Mouse (Mus musculus) testis, adult 2 months (tissue): ENCODE data around the gene Cited2. TPM values are rescaled to one million over a fixed set of nuclear protein-coding genes. Genes with fewer than 3 reads are reported as not detected.

Experiments
- H3K27ac ChIP-seq: fragments of 200-500 bp; 2 replicates; pipeline ENCODE4 v1.5.1; 2012; ENCODE audit warnings: low read depth, low read length; ENCODE audit not compliant: control insufficient read depth, insufficient read depth
- H3K27me3 ChIP-seq: fragments of 200-500 bp; 2 replicates; pipeline ENCODE4 v1.6.1; 2012; ENCODE audit warnings: mild to moderate bottlenecking, low read length, moderate library complexity; ENCODE audit not compliant: control insufficient read depth, insufficient read depth
- H3K36me3 ChIP-seq: fragments of 200-500 bp; 2 replicates; pipeline ENCODE4 v1.6.1; 2012; ENCODE audit warnings: mild to moderate bottlenecking, low read length; ENCODE audit not compliant: control insufficient read depth, insufficient read depth
- H3K4me1 ChIP-seq: fragments of 200-500 bp; 2 replicates; pipeline ENCODE4 v1.6.1; 2012; ENCODE audit warnings: low read length; ENCODE audit not compliant: control insufficient read depth, insufficient read depth
- H3K4me3 ChIP-seq: fragments of 200-500 bp; 2 replicates; pipeline ENCODE4 v1.5.1; 2012; ENCODE audit warnings: low read depth, mild to moderate bottlenecking, low read length, moderate library complexity, mixed read lengths; ENCODE audit not compliant: control insufficient read depth
- CTCF ChIP-seq: fragments of 200-500 bp; IDR thresholded peaks from 2 replicates; pipeline ENCODE4 v1.5.1; 2012; ENCODE audit warnings: low read depth, mild to moderate bottlenecking, inconsistent platforms, low read length, moderate library complexity; ENCODE audit not compliant: control insufficient read depth, insufficient read depth, insufficient replicate concordance
- POLR2A ChIP-seq: fragments of 200-500 bp; IDR thresholded peaks from 2 replicates; pipeline ENCODE4 v1.6.1; 2012; ENCODE audit warnings: low read depth, mild to moderate bottlenecking, inconsistent platforms, low read length, moderate library complexity; ENCODE audit not compliant: control insufficient read depth
- polyA plus RNA-seq: library from polyadenylated mRNA; depleted of rRNA; stranded (reverse); fragments of >200 nt; gene quantifications from 2 replicates; pipeline ENCODE4 v1.2.3, GENCODE M21; 2012

The Cited2 gene
- polyA plus RNA-seq, 1 experiment = 16.1 TPM

- no peaks in the 10 kb centered on the region for H3K36me3 ChIP-seq
- TF ChIP-seq POLR2A = no peak
- no peaks in the 10 kb centered on the region for H3K4me1 ChIP-seq
- no peaks in the 10 kb centered on the region for H3K27me3 ChIP-seq
- no peak overlapping the region for H3K27ac ChIP-seq
- H3K4me3 ChIP-seq = no peak overlapping the region
These were observed 33.2 kb upstream of the Cited2 start for GRCm38 (mm10) chr10:17689806-17690205.

- H3K27ac ChIP-seq = no peak overlapping the region
- no peak overlapping the region for H3K4me3 ChIP-seq
- H3K27me3 ChIP-seq = no peaks in the 10 kb centered on the region
- H3K36me3 ChIP-seq = no peaks in the 10 kb centered on the region
- TF ChIP-seq CTCF (no peak), POLR2A (no peak)
- no peaks in the 10 kb centered on the region for H3K4me1 ChIP-seq
These were observed 31.3 kb upstream of the Cited2 start for GRCm38 (mm10) chr10:17691709-17692108.

- H3K27ac ChIP-seq = no peak overlapping the region
- TF ChIP-seq POLR2A (no peak), CTCF (no peak)
- no peaks in the 10 kb centered on the region for H3K27me3 ChIP-seq
- no peaks in the 10 kb centered on the region for H3K36me3 ChIP-seq
- no peak overlapping the region for H3K4me3 ChIP-seq
- no peaks in the 10 kb centered on the region for H3K4me1 ChIP-seq
These were observed 27.2 kb upstream of the Cited2 start for GRCm38 (mm10) chr10:17695801-17696200.

- H3K4me1 ChIP-seq = no peaks in the 10 kb centered on the region
- TF ChIP-seq CTCF (no peak), POLR2A (no peak)
- H3K36me3 ChIP-seq = no peaks in the 10 kb centered on the region
- no peaks in the 10 kb centered on the region for H3K27me3 ChIP-seq
- no peak overlapping the region for H3K27ac ChIP-seq
- H3K4me3 ChIP-seq = no peak overlapping the region
These were observed 25.4 kb upstream of the Cited2 start for GRCm38 (mm10) chr10:17697376-17698265.

GRCm38 (mm10) chr10:17705466-17705973 is 17.5 kb upstream of the Cited2 start:
- H3K4me3 ChIP-seq = no peak overlapping the region
- H3K4me1 ChIP-seq = no peaks in the 10 kb centered on the region
- TF ChIP-seq POLR2A = no peak
- TF ChIP-seq CTCF = no peak

GRCm38 (mm10) chr10:17710753-17711152 is 12.3 kb upstream of the Cited2 start:
- Histone ChIP-seq H3K36me3 (no peaks in the 10 kb centered on the region), H3K4me1 (no peaks in the 10 kb centered on the region), H3K27ac (no peak overlapping the region), H3K27me3 (no peaks in the 10 kb centered on the region), H3K4me3 (no peak overlapping the region)
- TF ChIP-seq CTCF (no peak), POLR2A (no peak)

More at GRCm38 (mm10) chr10:17705466-17705973, 17.5 kb upstream of the Cited2 start:
- Histone ChIP-seq H3K27me3 (no peaks in the 10 kb centered on the region), H3K27ac (no peak overlapping the region), H3K36me3 (no peaks in the 10 kb centered on the region)

- no peak overlapping the region for H3K27ac ChIP-seq
- H3K4me3 ChIP-seq = no peak overlapping the region
- H3K36me3 ChIP-seq = no peaks in the 10 kb centered on the region
- no peaks in the 10 kb centered on the region for H3K27me3 ChIP-seq
- TF ChIP-seq POLR2A = no peak
- TF ChIP-seq CTCF = no peak
- H3K4me1 ChIP-seq = peaks cover 14% of the 10 kb centered on the region
These were observed 3.9 kb upstream of the Cited2 start for GRCm38 (mm10) chr10:17719009-17719570.

- H3K27me3 ChIP-seq = no peaks in the 10 kb centered on the region
- H3K4me1 ChIP-seq = peaks cover 14% of the 10 kb centered on the region
- TF ChIP-seq CTCF (no peak), POLR2A (no peak)
These were observed 3.4 kb upstream of the Cited2 start for GRCm38 (mm10) chr10:17719646-17720045.

More at GRCm38 (mm10) chr10:17719646-17720045, 3.4 kb upstream of the Cited2 start:
- H3K27ac ChIP-seq = no peak overlapping the region
- H3K4me3 ChIP-seq = no peak overlapping the region
- no peaks in the 10 kb centered on the region for H3K36me3 ChIP-seq
